Mouse (Mus musculus): ENCODE measurements around the gene Txlna. TPM values are rescaled to one million over a fixed set of nuclear protein-coding genes. Genes with fewer than 3 reads are reported as not detected.

Gene Txlna
- total RNA-seq, 2 experiments from 2014 or later, result 14.6 to 68.1 TPM

DNA sequence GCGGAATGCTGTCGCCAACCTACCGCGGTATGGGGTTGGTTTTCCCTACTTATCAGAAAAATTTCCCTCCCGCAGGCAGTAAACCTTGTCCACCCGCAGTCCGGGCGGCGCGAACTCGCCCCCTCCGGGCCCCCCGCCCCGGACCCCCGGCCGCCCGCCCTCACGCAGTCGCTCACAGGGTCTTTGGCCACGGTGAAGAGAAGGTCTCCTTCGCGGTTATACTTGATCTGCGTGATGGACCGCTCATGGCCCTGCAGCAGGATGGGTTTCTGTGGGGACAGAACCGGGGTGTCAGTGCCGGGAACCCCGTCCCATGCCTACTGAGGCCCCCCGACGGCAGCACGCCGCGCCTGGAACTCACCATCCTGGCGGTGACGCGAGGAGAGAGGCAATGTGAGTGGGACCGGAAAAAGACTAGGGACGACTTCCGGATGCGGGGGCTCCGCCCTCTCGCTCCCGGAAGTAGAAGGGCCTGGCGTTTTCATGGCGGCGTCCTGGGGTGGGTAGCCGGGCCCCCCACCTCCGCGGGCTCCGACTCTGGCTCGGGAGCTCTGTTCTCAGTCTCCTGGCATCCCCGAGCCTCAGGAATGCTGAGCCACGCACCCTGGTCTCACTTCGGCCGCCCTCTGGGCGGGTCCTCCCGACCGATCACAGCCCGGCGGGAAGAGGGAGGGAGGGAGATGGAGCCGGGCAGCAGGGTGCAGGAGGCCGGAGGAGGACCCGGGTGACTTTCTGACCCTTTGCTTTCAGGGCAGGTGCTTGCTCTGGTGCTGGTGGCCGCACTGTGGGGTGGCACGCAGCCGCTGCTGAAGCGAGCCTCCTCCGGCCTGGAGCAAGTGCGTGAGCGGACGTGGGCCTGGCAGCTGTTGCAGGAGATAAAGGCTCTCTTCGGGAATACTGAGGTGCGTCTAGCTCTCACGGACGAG lies 40.4 kb downstream of the Txlna start, which contains the start of the genes Eif3i and Tmem234:
Eif3i (minus strand) TSS at position 416 of the 926 bp plus-strand sequence.
Tmem234 (plus strand) TSS at position 436 of the 926 bp plus-strand sequence.
- ATAC-seq (ENCODE audit: poor library complexity, severe bottlenecking), result peak; percentile 99

DNA sequence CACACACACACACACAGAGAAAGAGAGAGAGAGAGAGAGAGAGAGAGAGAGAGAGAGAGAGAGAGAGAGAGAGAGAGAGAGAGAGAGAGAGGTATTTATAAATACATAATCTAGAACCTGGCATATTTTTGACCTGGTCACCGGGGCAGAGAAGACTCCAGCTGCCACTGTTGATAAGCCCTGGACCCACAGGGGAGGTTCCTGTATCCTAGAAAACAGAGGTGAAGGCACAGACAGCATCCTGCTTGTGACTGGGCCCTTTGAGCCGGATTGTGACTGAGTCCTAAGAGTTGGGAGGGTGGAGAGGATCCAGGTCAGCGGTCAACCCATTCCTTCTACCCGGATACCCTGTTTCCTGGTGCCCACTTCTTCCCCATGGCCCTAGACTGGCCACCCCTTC lies 52.0 kb downstream of the Txlna start:
- ATAC-seq (ENCODE audit: poor library complexity, severe bottlenecking), result no peak

DNA sequence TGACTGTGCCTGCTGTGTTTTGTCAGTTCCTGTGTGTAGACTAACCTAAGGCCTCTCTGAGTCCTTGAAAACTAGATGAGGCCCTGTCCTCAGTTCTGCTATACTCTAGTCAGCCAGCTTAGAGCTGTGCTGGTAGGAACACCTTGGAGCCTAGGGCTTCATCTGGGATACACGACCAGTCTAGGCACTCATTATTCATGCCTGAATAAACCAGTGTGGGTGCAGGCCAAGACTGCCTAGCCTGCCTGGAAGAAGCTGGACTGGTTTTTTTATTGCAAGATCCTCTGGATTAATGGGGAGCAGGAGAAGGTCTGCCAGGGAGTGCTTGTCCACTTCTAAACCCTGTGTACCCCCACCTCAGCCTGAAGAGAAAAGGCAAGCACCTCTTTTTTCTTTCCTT lies 53.9 kb downstream of the Txlna start:
- no peak for ATAC-seq (ENCODE audit: poor library complexity, severe bottlenecking)

DNA sequence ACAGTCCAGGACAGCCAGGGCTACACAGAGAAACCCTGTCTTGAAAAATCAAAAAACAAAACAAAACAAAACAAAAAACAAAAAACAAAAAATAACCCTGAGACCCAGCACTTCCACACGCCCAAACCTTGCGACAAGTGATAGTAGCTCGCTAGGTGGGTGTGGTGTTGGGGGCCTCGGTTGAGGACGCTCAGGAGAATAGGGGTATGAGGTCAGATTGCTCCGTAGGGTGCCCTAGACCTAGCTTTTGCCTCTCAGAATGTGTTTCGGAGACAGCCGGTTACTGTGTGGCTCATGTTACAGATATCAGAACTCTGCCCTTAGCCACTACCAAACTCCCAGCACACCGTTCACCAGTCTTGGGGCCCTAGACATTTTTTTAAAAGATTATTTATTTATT lies 55.1 kb downstream of the Txlna start:
- no peak for ATAC-seq (ENCODE audit: poor library complexity, severe bottlenecking)

DNA sequence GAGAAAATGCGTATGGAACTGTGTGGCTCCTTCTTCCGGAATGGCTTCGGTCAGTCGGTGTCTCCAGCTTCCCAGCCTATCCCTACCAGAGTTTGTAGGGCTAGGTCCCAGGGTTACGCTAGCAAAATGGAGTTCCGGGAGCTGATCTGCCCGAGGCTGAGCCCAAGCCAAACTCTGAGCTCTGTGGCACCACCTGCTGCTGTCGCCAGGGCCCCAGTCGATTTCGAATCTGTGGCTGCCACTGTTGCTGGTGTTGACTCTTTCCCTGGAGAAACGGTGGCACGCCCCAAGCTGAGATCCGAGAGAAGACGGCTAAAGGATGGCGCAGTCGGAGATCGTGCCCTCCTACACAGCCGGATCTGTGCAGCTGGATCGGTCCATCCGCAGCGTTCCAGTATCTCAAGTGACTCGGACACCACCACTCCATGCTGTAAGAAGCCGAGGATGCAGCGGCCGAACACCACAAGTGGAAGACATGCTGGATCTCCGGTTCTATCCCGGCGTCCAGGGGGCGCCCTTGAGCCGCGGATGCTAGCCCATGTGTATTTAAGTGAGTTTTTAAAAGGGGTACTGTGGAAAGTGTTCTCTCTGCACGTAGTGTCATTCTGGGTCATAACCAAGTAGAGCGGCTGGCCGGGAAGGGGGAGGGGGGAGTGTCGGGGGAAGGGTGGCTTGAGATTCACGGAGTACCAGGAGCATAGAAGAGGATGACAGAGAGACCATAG lies 55.8 kb downstream of the Txlna start:
- ATAC-seq (ENCODE audit: poor library complexity, severe bottlenecking), result peak; percentile 94

DNA sequence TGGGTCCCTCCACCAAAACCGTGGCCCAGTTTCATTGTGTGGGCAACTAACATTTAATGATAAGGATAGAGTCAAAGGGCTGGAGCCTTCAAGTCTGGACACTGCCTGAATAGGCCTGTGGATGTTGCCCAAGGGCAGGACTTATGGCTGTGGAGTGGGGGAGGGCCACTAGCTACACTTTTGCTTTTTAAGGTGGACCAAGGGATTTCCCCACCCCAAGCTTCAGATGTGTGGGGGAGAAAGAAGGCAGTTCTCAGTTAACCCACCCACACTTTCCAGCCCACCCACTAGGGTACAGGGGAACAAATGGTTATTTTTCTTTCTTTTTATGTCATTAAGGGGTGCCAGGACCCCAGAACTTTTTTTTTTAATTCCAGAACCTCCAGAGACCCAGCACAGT lies 56.5 kb downstream of the Txlna start:
- no peak for ATAC-seq (ENCODE audit: poor library complexity, severe bottlenecking)

GRCm38 (mm10) chr4:129582251-129582650 lies 58.6 kb downstream of the Txlna start:
- no peak for ATAC-seq (ENCODE audit: poor library complexity, severe bottlenecking)

DNA sequence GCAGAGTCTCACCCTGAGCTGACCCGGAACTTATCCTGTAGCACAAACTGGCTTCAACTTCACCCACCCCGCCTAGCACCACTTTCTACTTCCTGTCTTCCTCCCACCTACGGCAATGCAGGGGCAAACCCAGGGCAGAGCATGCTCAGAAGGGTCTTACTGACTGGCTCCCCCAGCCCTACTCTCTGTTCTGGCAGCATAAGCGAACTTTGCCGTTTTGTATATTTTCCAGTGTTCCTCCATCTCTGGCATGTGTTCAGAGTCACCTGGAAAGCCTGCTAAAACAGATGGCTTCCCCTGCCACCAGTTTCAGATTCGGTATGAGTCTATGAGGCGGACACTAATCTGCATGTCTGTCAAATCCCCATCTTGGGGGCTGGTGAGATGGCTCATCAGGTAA lies 60.5 kb downstream of the Txlna start:
- ATAC-seq (ENCODE audit: poor library complexity, severe bottlenecking), result no peak

DNA sequence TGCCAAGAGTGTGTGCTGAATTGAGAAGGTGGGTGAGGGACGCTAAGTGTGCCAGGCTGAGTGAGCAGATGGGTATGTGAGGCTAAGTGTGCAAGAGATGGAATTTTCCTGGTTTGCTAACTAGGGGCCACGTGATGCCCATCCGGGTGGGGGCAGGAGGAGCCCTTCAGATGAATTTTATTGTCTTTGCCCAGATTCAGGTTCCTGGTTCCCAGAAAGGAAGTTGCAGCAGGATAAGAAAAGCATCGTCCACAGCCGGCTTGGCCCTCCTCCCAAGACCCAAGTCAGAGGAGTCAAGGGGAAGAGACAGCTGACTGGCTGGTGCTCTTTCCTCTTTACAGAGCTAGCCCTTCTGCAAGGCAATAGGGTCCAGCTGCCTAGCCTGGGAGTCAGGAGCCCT lies 62.4 kb downstream of the Txlna start, which contains the start of gene Fam167b:
Fam167b (minus strand) TSS at position 84 of the 400 bp plus-strand sequence.
- no peak for ATAC-seq (ENCODE audit: poor library complexity, severe bottlenecking)

GRCm38 (mm10) chr4:129577688-129578087 lies 63.2 kb downstream of the Txlna start:
- ATAC-seq (ENCODE audit: poor library complexity, severe bottlenecking), result no peak

GRCm38 (mm10) chr4:129576863-129577491 lies 63.9 kb downstream of the Txlna start:
- peak; percentile 73 for ATAC-seq (ENCODE audit: poor library complexity, severe bottlenecking)

Other genes with a start within 250 kb of the Txlna start
- gene Zbtb8b, start 200.2 kb downstream of the Txlna start, total RNA-seq (2015), result not detected in 2 replicates
- gene Zbtb8b, start 200.2 kb downstream of the Txlna start, total RNA-seq (2017), result not detected in 2 replicates
- 24.3 and 24.9 TPM in 2 replicates for gene Bsdc1, start 179.5 kb downstream of the Txlna start, total RNA-seq (2015)
- 28.5 and 35.8 TPM in 2 replicates for gene Bsdc1, start 179.5 kb downstream of the Txlna start, total RNA-seq (2017)
- not detected in 2 replicates for gene Tssk3, start 150.0 kb downstream of the Txlna start, total RNA-seq (2015)
- not detected in 2 replicates for gene Tssk3, start 150.0 kb downstream of the Txlna start, total RNA-seq (2017)
- not detected in 2 replicates for gene Fam229a, start 149.9 kb downstream of the Txlna start, total RNA-seq (2015)
- not detected in 2 replicates for gene Fam229a, start 149.9 kb downstream of the Txlna start, total RNA-seq (2017)
- gene Marcksl1, start 127.5 kb downstream of the Txlna start, total RNA-seq (2015), result 28.5 and 32.6 TPM in 2 replicates
- gene Marcksl1, start 127.5 kb downstream of the Txlna start, total RNA-seq (2017), result 25.4 and 29.3 TPM in 2 replicates
- 94.1 and 98.6 TPM in 2 replicates for gene Hdac1, start 98.4 kb downstream of the Txlna start, total RNA-seq (2015)
- 68.6 and 75.0 TPM in 2 replicates for gene Hdac1, start 98.4 kb downstream of the Txlna start, total RNA-seq (2017)
- 5.6 and 8.2 TPM in 2 replicates for gene Lck, start 67.4 kb downstream of the Txlna start, total RNA-seq (2015)
- gene Lck, start 67.4 kb downstream of the Txlna start, total RNA-seq (2017), result 6.0 and 6.9 TPM in 2 replicates
- not detected in 2 replicates for gene Fam167b, start 62.5 kb downstream of the Txlna start, total RNA-seq (2015)
- gene Fam167b, start 62.5 kb downstream of the Txlna start, total RNA-seq (2017), result not detected in 2 replicates
- gene Eif3i, start 40.4 kb downstream of the Txlna start, total RNA-seq (2015), result 186 and 204 TPM in 2 replicates
- 140 and 156 TPM in 2 replicates for gene Eif3i, start 40.4 kb downstream of the Txlna start, total RNA-seq (2017)
- 104 and 120 TPM in 2 replicates for gene Tmem234, start 40.4 kb downstream of the Txlna start, total RNA-seq (2015)
- gene Tmem234, start 40.4 kb downstream of the Txlna start, total RNA-seq (2017), result 126 and 128 TPM in 2 replicates
- 1.0 and 3.5 TPM in 2 replicates for gene Dcdc2b, start 26.8 kb downstream of the Txlna start, total RNA-seq (2015)
- gene Dcdc2b, start 26.8 kb downstream of the Txlna start, total RNA-seq (2017), result not detected in 2 replicates
- gene Iqcc, start 22.0 kb downstream of the Txlna start, total RNA-seq (2015), result 14.3 and 16.6 TPM in 2 replicates
- gene Iqcc, start 22.0 kb downstream of the Txlna start, total RNA-seq (2017), result 6.4 and 7.4 TPM in 2 replicates
- 49.7 and 68.6 TPM in 2 replicates for gene Ccdc28b, start 17.1 kb downstream of the Txlna start, total RNA-seq (2015)
- 77.2 and 89.0 TPM in 2 replicates for gene Ccdc28b, start 17.1 kb downstream of the Txlna start, total RNA-seq (2017)
- 17.4 and 25.4 TPM in 2 replicates for gene Kpna6, start 31.7 kb upstream of the Txlna start, total RNA-seq (2015)
- 20.7 and 21.6 TPM in 2 replicates for gene Kpna6, start 31.7 kb upstream of the Txlna start, total RNA-seq (2017)
- gene Tmem39b, start 55.8 kb upstream of the Txlna start, total RNA-seq (2015), result 11.3 and 20.2 TPM in 2 replicates
- gene Tmem39b, start 55.8 kb upstream of the Txlna start, total RNA-seq (2017), result 2.6 and 10.9 TPM in 2 replicates
- gene Khdrbs1, start 101.2 kb upstream of the Txlna start, total RNA-seq (2015), result 83.6 and 94.7 TPM in 2 replicates
- gene Khdrbs1, start 101.2 kb upstream of the Txlna start, total RNA-seq (2017), result 69.9 and 89.8 TPM in 2 replicates
- 363 and 365 TPM in 2 replicates for gene Ptp4a2, start 170.2 kb upstream of the Txlna start, total RNA-seq (2015)
- 430 and 463 TPM in 2 replicates for gene Ptp4a2, start 170.2 kb upstream of the Txlna start, total RNA-seq (2017)